Mouse (Mus musculus): ENCODE measurements around the gene Olfr320.
"Not testable (repeated sequence)": the region's sequence is repeated elsewhere in the genome, so short reads cannot be mapped to it uniquely, and the experiment has no call there.

Gene Olfr320

GRCm38 (mm10) chr11:58680799-58681198 lies at the start of gene Olfr320:
Gene Olfr320 (plus strand): TSS chr11:58681099.
- no peak for DNase-seq

GRCm38 (mm10) chr11:58634878-58635277 lies 46.0 kb upstream of the Olfr320 start:
- no peak for DNase-seq

- no peak for DNase-seq
Measured at GRCm38 (mm10) chr11:58636376-58636977, 44.4 kb upstream of the Olfr320 start.

- DNase-seq: no peak
Measured at GRCm38 (mm10) chr11:58638176-58638701, 42.7 kb upstream of the Olfr320 start.

GRCm38 (mm10) chr11:58640272-58640867 lies 40.5 kb upstream of the Olfr320 start, which contains the start of gene Trim58:
Gene Trim58 (plus strand): TSS chr11:58640465.
- DNase-seq: no peak

GRCm38 (mm10) chr11:58641057-58641456 lies 39.8 kb upstream of the Olfr320 start:
- DNase-seq: no peak

- no peak for DNase-seq
Measured at GRCm38 (mm10) chr11:58641638-58642358, 39.1 kb upstream of the Olfr320 start.

GRCm38 (mm10) chr11:58643350-58643749 lies 37.5 kb upstream of the Olfr320 start:
- DNase-seq: no peak

- no peak for DNase-seq
Measured at GRCm38 (mm10) chr11:58655151-58655550, 25.7 kb upstream of the Olfr320 start.

GRCm38 (mm10) chr11:58658596-58658995 lies 22.3 kb upstream of the Olfr320 start, which contains the start of gene Olfr322:
Gene Olfr322 (plus strand): TSS chr11:58658782.
- DNase-seq: no peak

GRCm38 (mm10) chr11:58669252-58669651 lies 11.6 kb upstream of the Olfr320 start:
- DNase-seq: no peak

- DNase-seq: no peak
Measured at GRCm38 (mm10) chr11:58671825-58672224, 9.1 kb upstream of the Olfr320 start.

GRCm38 (mm10) chr11:58698862-58699261 lies 18.0 kb downstream of the Olfr320 start, which contains the start of gene Olfr319:
Gene Olfr319 (plus strand): TSS chr11:58699162.
- DNase-seq: no peak

GRCm38 (mm10) chr11:58709086-58709485 lies 28.2 kb downstream of the Olfr320 start:
- DNase-seq: no peak

GRCm38 (mm10) chr11:58717723-58718122 lies 36.8 kb downstream of the Olfr320 start:
- not testable (repeated sequence) for DNase-seq

GRCm38 (mm10) chr11:58719701-58720100 lies 38.8 kb downstream of the Olfr320 start:
- DNase-seq: no peak

GRCm38 (mm10) chr11:58723914-58724313 lies 43.0 kb downstream of the Olfr320 start, which contains the start of gene Olfr318:
Gene Olfr318 (minus strand): TSS chr11:58724014.
- DNase-seq: no peak

- not testable (repeated sequence) for DNase-seq
Measured at GRCm38 (mm10) chr11:58727896-58728650, 47.2 kb downstream of the Olfr320 start.

- DNase-seq: no peak
Measured at GRCm38 (mm10) chr11:58733372-58733771, 52.5 kb downstream of the Olfr320 start.
